Mouse (Mus musculus) heart, postnatal 25 days (tissue): Measurements from ENCODE around the gene Ctsl. TPM values are rescaled to one million over a fixed set of nuclear protein-coding genes. Genes with fewer than 3 reads are reported as not detected.
A peak's percentile ranks its signal among the peaks of the same experiment; 100 is the strongest.

Experiments
- DNase-seq: peaks from one replicate; pipeline ENCODE4 v3.0.0; 2022; ENCODE audit warnings: low spot score
- intact Hi-C: fragments of 180-260 bp; cut with DNase I; formaldehyde crosslinking; loops from one replicate; pipeline ENCODE4 v1.15.1; 2025
- total RNA-seq, 2 experiments: library from RNA; stranded (reverse); gene quantifications; 2 replicates each; pipeline ENCODE4 v1.2.3; 2021

The Ctsl gene
- total RNA-seq, 2 experiments from 2014 or later, result 227 to 243 TPM

DNA sequence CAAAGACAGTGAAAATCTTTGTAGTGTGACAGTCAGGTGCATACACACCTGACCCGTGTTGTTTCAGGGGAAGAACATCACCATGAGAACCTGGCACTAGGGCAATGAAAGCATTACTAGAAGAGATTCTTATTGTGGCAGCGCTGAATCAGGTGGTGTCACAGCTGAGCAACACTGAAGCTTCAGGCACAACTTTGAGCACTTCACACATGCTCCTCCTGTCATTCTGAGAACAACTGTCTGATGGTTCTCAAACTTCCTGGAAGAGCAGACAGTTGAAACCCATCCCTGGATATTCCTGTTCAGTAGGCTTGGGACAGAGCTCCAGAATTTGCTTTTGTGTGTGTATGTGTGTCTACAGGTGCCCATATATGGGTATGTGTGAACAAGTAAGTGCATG is 5.8 kb upstream of the Ctsl start:
- intact Hi-C loops, result no loop called here
- no peak for DNase-seq

DNA sequence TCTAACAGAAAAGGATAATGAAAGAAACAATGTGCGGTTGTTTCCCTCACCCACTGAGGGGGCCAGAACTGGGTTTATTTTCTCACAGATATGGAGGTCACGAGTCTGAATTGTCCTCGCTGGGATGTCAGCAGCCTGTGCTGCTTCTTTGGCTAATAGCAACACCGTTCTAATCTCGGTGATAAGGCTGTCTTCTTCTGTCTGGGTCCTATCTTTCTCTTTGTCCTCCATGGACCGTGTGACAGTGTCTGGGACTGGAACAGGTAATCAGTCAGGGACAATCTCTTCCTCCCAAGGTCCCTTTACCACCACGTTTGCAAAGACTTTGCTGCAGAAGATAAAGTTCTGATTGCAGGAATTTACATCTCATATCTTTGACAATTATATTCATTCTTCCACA is 4.5 kb upstream of the Ctsl start:
- intact Hi-C loops, result no loop called here
- DNase-seq, result no peak

DNA sequence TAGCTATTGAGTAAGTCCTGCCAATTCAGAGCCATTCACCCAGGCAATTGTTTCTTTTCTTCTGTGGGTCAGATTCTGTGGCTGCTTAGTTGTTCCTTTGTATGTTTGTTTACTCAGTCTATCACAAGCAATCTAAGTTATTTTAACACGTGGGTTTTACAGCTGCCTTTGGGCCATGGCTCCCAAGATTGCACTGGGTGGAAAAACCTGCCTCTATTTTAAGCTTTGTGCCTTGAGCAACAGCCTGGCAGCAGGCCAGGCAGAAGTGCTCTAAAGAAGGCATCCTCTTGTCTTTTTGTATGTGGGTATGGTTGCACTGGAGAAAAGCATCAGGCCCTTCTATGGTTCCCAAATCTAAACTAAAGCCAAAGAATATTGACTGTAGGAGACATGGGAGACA is 3.0 kb upstream of the Ctsl start:
- intact Hi-C loops, result loop anchor here (2.0 kb wide), 1 partner anchor 25 kb away; no protein-coding TSS in a partner anchor
- DNase-seq, result no peak

DNA sequence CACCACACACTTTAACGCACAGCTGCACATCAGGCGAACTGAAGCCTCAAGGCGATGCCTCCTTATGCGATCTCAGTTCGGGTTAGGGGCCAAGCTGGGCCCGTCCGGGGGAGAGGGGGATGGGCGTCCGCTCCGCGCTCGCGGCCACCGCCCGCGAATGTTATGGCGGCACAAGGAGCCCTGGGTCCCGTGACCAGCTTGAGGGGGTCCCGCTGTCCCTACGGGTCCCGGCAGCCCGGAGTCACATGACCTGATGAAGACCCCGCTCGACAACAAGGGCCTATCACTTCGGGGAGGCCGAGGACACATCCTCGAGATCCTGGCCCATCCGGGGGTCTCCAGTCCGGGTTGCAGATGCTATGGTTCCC is 901 bp downstream of the Ctsl start:
- DNase-seq, result no peak
- intact Hi-C loops, result loop anchor here (2.0 to 5.0 kb wide), 2 partner anchors 52 to 63 kb away; partner anchors contain the start of gene Cdk20

DNA sequence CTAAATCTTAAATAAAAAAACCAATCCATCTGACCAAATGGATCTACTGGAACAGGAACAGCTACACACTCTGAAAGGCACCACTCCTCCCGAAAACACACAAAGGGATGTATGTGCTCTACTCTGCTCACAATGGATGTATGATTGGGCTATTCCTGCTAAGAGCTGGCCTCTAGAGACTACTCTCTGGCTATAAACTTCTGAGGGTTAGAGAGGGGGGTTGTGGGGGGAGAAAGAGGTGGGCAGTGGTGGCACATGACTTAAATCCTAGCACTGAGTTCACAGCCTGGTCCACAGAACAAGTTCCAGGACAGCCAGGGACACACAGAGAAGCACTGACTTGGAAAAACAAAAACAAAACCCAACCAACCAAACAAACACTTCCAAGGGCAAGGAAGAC is 2.1 kb downstream of the Ctsl start:
- intact Hi-C loops, result loop anchor here (2.0 to 5.0 kb wide), 2 partner anchors 51 to 64 kb away; partner anchors contain the start of gene Cdk20
- no peak for DNase-seq

DNA sequence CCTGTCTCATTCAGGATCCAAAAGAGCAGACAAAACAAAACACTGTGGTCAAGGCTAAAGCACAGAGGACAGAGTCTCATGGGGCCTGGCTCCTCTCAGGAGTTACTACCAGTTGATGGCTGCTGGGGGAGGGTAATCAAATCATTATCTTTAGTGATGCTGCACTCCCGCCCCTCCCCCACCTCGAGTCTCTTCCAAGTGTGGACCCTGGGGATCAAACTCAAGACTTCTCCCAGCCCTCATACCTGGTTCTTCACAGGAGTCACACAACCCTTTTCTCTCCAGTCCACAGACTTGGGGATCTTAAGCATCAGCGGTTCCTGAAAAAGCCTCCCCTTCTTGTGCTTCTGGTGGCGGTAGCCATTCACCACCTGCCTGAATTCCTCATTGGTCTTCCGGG is 3.1 kb downstream of the Ctsl start:
- no peak for DNase-seq
- intact Hi-C loops, result loop anchor here (2.0 to 5.0 kb wide), 2 partner anchors 50 to 65 kb away; partner anchors contain the start of gene Cdk20

DNA sequence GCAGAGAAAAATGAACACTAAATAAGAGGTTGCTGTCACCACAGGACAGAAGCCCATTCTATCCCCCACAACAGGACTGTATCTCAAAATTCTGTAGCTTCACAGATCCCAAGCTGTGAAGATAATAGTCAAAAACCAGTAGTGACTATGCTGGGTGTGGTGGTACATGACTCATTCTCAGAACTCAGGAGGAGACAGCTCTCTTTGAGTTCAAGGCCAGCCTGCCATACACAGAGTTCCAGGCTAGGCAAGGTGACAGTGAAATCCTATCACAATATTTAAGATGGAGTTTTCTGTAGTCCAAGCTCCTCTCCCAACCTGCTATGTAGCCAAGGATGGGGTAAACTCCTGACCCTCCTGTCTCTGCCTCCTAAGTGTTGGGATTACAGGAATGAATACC is 5.4 kb downstream of the Ctsl start:
- DNase-seq, result no peak
- intact Hi-C loops, result loop anchor here (5.0 kb wide), 1 partner anchor 48 kb away; no protein-coding TSS in a partner anchor

DNA sequence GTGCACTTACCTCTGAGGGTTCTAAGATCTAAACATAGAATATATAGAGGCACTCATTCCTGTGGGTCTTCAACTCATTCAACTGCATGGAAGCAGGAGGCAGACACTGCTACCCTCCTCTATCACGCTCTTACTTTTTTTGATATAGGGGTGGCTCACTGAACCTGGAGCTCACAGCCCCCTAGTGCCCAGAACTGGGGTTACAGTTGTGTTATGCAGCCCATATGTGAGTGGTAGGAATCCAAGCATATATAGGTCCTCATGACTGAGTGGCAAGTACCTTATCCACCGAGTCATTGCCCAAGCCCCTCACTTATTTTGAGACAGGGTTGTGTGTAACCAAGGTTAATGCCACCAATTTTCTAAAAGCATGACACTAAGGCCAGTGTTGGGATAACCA is 6.4 kb downstream of the Ctsl start:
- intact Hi-C loops, result no loop called here
- DNase-seq, result no peak

DNA sequence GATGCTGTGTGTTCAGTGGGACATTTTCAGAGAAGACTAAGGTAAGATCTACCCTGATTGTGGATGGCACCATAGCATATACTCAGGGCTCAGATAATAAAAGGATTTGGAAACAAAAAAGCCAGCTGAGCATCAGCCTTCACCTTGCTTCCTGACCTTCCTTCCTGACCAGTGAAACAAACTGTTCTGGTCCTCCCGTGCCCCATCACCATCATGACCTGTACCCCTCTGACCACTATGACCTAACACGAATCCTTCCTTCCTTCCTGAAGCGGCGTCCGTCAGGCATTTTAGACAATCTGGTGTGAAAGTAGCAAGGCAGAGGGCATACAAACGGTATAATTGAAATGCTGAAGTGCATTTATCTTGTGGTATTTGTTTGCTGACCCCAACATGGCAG is 8.6 kb downstream of the Ctsl start:
- intact Hi-C loops, result no loop called here
- no peak for DNase-seq

DNA sequence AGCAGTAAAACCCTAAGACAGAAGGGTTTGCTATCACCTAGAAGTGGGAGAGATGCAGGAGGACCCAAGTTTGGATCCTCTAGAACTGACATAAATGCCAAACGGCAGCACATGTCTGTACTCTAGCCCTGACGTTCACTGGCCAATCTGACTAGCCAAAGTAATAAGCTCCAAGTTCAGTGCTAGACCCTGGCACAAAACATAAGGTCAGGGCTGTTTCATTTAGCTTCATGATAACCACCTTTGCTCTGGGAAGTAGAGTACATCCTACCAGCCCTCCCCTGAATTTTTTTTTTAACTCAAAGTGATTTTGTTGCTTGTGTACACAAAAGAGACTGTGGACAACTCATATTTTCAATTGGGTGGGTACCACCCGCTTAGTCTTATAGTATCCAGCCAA is 9.7 kb downstream of the Ctsl start:
- intact Hi-C loops, result no loop called here
- no peak for DNase-seq

DNA sequence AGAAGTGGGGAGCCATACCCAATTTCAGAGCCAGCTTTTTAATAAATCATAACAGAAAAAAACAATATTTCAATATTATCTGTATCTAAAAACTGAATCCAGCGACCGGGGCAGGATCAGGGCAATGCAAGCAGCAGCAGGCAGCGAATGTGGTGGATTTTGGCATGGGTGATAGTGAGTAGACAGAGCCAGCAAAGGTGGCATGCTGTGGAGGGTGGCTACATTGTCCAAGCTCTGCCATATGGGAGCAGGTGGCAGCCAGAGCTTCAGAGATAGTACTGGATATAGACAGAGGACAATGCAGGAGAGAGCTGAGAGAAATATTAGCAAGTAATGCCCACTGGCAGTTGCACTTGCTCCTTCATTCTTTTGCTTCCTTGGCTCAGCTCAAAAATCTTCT is 11.0 kb downstream of the Ctsl start:
- intact Hi-C loops, result no loop called here
- DNase-seq, result no peak

DNA sequence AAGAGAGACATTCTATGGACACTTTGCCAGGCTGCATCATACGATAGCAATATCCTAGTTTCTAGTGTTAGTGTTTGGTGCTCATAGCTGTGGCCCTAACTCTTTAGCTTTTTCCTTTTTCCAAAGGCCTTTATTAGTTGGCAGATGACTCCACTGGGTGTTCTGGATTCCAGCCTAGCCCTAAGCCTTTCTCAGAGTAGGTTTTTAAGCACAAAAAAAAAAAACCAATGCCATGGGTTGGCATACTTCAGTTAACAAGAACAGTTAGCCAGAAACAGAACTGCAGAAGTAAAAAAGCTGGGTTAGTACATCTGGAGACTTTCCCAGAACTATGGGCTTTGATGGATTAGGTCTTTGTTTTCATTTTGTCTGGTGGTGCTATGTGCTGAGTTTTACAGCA is 12.2 kb downstream of the Ctsl start:
- no peak for DNase-seq
- intact Hi-C loops, result no loop called here

DNA sequence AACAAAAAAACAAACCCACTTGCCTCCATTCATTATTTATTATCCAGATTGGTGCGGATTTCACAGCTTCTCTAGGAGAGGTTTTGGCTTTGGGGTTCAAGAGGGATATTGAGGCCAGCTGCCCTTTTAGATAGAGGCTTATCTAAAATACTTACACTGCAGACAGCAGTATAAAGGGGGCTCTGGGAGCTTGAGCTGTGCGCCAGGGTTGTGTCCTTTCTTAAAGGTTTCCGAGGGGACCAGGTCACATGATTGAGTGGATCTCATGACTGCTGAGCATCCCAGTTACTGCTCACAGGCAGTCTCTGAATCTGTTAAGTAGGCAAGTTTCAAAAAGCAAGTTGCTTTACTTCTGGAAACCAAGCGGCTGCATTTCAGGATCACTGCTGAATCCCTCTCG is 13.3 kb downstream of the Ctsl start:
- intact Hi-C loops, result no loop called here
- no peak for DNase-seq

DNA sequence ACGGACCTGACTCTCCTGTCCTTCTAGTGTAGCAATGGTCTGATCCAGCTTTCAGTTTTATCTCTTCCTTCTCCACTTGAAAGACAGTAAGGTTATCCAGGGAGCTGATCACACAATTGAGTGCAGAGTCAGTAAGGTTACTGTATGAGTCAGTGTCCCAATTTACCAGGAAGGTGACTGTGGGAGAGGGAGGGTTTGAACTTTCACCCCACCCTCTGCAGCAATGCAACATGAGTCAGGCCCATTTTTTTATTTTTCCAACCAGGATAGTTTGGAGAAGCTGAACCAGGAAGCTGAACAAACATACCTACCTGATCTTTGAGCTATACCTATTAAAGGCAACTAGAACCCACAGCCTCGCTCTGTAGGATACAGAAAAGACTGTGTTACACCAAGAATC is 21.2 kb downstream of the Ctsl start:
- DNase-seq, result no peak
- intact Hi-C loops, result no loop called here

DNA sequence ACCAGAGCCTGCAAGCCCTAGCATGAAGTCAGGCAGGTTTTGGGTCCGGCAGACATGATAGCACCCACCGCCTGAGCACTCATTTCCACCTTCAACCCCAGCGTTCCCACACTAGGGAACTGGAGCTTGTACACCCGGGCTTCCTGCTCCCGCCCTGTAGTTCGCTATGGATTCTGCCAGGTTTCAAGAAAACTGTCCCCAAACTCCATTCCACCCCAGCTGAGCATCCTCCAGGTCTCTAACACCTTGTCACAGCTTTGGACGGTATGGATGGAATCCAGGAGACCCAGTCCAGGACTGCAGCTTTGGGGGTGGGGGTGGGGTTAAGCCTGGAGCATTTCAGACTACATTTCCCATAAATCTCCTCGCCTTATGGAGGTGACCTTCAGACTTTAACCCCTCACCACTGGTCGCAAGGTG is 26.6 kb downstream of the Ctsl start:
- intact Hi-C loops, result no loop called here
- peak; percentile 4 for DNase-seq

DNA sequence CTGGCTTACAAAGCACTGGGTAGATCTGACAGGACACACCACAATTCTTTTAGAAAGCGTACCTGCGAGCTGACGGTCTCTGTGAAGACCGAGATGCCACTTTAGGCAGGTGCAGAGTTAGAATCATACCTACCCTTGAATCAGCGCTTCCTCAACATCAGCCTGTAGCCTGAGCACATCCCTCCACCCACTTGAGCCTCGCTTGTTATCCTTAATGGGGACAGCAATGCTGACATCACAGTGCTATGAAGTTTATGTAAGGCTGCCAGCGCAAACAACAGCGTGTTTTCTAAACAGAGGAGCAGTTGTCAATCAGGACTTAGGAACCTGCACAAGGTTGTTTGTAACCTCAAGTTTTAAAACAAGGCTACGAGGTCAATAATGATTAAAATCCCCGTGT is 27.1 kb downstream of the Ctsl start:
- intact Hi-C loops, result no loop called here
- no peak for DNase-seq

DNA sequence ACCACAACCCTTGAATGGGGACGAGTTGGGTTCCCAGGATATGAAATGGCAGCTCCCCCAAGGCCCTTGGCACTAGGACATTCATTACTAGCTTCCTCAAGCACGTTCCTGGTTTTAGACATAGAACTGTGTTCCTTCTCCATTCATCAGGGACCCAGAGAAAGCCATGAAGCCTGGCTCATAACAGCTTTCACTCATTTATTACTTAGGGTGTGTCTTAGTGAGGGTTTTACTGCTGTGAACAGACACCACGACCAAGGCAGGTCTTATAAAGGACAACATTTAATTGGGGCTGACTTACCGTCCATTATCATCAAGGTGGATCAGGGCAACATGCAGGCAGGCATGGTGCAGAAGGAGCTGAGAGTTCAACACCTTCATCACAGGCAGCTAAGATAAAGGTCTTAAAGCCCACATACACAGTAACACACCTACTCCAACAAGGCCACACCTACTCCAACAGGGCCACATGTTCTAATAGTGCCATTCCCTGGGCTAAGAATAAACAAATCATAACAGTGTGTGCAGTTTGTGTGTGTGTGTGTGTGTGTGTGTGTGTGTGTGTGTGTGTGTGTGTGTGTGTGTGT is 35.1 kb downstream of the Ctsl start:
- no peak for DNase-seq
- intact Hi-C loops, result no loop called here

DNA sequence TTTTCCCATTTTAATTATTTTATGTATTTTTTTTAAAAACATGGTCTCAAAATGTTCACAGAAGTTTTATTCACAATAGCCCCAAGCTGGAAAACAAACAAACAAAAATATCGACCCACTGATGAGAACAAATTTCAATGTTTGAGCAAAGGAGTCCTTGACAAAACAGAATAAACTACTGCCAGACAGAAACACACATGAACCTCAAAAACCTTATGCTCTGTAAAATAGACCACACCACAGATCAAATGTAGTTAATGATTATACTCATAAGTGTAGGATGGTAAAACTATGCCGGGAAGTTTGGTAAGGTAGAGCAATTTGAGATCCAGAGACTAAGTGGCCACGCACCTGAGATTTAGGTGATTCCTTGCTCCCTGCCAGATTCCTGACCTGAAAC is 37.6 kb downstream of the Ctsl start:
- DNase-seq, result no peak
- intact Hi-C loops, result no loop called here

DNA sequence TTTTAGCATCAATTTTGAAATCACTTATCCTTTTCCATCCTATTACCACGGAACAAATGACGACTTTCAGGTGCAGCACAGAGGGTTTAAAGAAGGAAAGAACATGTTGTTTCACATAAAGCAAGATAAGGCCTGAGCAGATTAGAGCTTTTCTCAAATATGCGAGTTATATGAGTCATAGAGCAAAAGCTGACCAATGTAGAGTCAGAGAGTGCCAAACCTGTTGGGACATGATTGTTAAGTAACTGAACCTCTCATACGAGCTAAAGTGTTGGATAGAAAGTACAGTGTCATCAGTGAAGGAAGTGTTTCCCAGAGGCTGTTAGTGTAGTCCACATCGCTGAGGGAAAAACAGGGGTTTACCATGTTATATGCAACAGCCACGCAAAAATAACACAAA is 38.4 kb downstream of the Ctsl start:
- intact Hi-C loops, result no loop called here

DNA sequence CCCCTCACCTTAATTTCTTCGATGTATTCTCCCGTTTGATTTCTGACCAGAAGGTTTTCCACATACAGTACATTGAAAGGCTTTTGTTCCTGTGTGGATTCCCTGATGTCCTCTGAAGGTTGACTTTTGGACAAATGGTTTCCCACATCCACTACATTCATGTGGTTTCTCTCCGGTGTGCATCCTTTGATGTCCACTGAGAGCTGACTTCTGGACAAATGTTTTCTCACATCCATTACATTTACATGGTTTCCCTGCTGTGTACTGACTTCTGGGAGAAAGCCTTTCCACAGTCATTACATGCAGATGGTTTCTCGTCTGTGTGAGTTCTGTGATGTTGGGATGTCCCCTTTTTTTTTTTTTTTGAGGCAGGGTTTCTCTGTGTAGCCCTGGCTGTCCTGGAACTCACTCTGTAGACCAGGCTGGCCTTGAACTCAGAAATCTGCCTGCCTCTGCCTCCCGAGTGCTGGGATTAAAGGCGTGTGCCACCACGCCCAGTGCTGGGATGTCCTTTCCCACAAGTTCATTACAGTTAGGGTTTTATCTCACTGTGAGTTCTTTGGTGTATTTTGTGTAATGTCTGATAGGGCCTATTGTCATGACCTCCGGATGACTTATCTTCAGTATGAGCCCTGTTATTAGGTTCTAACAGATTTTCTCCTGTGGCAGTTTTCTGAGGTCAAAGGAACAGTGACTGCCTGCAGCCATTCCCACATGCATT is 48.0 kb downstream of the Ctsl start:
- intact Hi-C loops, result no loop called here
- DNase-seq, result no peak

More for the DNA sequence above, 38.4 kb downstream of the Ctsl start:
- no peak for DNase-seq

DNA sequence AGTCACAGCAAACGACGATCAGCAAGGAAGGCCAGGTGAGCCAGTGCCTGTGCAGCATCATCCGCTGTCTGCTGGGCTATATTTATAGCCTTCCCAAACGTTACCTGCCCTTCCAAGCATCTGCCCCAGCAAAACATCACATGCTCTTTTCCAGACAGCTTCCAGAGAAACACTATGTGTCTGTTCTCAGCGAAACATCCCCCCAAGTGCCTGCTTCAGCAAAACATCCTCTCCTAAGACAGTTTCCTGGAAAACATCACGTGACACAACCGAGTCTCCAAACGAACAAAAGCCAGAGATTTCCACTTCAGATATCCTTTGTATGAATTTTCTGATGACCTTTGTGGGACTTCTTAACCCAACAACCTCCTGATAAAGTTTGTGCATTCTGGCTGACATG is 50.4 kb downstream of the Ctsl start:
- DNase-seq, result no peak
- intact Hi-C loops, result no loop called here

DNA sequence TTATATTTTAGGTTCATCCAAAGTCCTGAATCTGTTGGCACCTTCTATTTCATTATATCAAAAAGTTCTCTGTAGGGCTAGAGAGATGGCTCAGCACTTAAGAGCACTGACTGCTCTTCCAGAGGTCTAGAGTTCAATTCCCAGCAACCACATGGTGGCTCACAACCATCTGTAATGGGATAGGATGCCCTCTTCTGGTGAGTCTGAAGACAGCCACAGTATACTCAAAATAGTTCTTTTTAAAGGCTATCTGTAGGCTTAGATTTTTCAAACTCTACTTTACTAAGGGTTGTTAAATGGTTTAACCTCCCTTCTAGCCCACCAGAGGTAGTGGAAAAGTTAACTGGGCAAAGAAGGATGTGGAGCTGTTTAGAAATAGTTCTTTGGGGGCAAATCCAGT is 50.9 kb downstream of the Ctsl start:
- DNase-seq, result no peak
- intact Hi-C loops, result loop anchor here (5.0 to 10.0 kb wide), 2 partner anchors 48 to 795 kb away; partner anchors contain the start of gene Mfsd14b
